Mouse (Mus musculus): ENCODE data around the gene Crocc2. TPM values are rescaled to one million over a fixed set of nuclear protein-coding genes. Genes with fewer than 3 reads are reported as not detected.

Gene Crocc2
- not detected for total RNA-seq (2023)

GRCm38 (mm10) chr1:93168295-93168775 lies at the start of gene Crocc2:
Crocc2 (plus strand) TSS chr1:93168725.

GRCm38 (mm10) chr1:93135036-93135526 lies 33.4 kb upstream of the Crocc2 start, which contains the start of gene Agxt:
Agxt (plus strand) TSS chr1:93135240.

GRCm38 (mm10) chr1:93160501-93161133 lies 7.9 kb upstream of the Crocc2 start, which contains the start of gene 2310007B03Rik:
2310007B03Rik (minus strand) TSS chr1:93160948.

DNA sequence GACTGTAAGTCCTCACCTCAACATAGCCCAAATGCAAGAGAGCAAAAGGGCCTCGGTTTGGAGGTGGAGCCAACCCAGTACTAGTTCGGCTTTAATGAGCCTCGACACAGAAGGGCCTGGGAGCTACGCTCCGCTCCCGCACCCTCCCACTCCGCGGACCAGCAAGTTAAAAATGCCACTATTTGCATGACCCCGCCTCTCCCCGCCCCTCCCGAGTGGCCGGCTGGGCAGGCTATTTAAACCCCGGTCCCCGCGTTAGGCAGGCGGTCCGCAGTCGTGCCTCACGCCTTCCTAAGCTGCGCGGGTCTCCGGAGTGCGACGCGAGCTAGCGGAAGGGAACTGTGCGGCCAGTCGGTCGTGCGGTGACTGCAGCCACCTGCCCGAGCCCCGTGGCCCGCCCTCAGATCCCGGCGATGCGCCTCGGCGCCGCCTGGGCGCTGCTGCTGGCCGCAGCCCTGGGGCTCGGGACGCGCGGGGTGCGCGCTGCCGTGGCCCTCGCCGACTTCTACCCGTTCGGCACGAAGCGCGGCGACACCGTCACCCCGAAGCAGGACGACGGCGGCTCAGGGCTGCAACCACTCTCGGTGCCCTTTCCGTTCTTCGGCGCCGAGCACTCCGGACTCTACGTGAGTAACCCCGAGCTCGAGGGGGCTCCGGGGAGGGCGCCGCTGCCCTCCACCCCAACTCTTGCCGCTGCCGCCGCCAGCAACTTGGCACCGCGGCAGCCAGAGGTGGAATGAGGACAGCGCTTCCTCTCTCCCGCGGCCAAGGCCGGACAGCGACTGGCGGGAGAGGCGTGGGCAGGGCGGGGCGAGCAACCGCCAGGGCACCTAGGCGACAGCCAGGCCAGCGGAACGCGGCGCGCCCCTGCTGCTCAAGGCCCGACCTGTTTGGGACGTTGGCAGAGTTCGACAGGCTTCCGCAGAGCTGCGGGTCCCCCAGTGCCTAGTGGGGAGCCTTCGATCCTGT lies 67.3 kb downstream of the Crocc2 start, which contains the start of gene Sned1:
Gene Sned1, plus strand, starts transcription at position 266 of the 969 bp plus-strand sequence.

Other genes starting within 250 kb of the Crocc2 start
- 10 to 100 TPM; 22.4 to 24.8 TPM for gene Capn10, start 234.3 kb upstream of the Crocc2 start, total RNA-seq (2023)
- gene Gpr35, start 217.9 kb upstream of the Crocc2 start, total RNA-seq (2023), result 10 to 100 TPM; 25.2 to 29.4 TPM
- not detected for gene Aqp12, start 162.4 kb upstream of the Crocc2 start, total RNA-seq (2023)
- gene Kif1a, start 66.8 kb upstream of the Crocc2 start, total RNA-seq (2023), result under 1 TPM; 0.18 to 0.64 TPM
- gene Agxt, start 33.5 kb upstream of the Crocc2 start, total RNA-seq (2023), result not detected
- gene 2310007B03Rik, start 7.8 kb upstream of the Crocc2 start, total RNA-seq (2023), result not detected
- 1 to 10 TPM; 6.9 to 8.3 TPM for gene Sned1, start 67.1 kb downstream of the Crocc2 start, total RNA-seq (2023)
- 10 to 100 TPM; 10.7 to 14.1 TPM for gene Mterf4, start 137.2 kb downstream of the Crocc2 start, total RNA-seq (2023)
- 10 to 100 TPM; 14.0 to 15.6 TPM for gene Ppp1r7, start 174.1 kb downstream of the Crocc2 start, total RNA-seq (2023)
- gene Pask, start 174.8 kb downstream of the Crocc2 start, total RNA-seq (2023), result 1 to 10 TPM; 7.5 to 9.2 TPM
- gene Ano7, start 205.2 kb downstream of the Crocc2 start, total RNA-seq (2023), result not detected